Mouse (Mus musculus) embryonic facial prominence, embryonic 11.5 days (tissue): ENCODE measurements around the gene Zfp428. TPM values are rescaled to one million over a fixed set of nuclear protein-coding genes. Genes with fewer than 3 reads are reported as not detected.
A peak's percentile ranks its signal among the peaks of the same experiment; 100 is the strongest.
"Not testable (repeated sequence)": the region's sequence is repeated elsewhere in the genome, so short reads cannot be mapped to it uniquely, and the experiment has no call there.

Experiments used
- ATAC-seq: fragments of 200-750 bp; cut with Nextera tagmentation; replicated peaks from 2 replicates; pipeline ENCODE4 v1.8.0; 2017; ENCODE audit warnings: low read depth; ENCODE audit not compliant: insufficient number of reproducible peaks, low FRiP score, low TSS enrichment
- DNase-seq: peaks from one replicate; pipeline ENCODE4 v3.0.0-alpha.2; 2015; ENCODE audit warnings: low spot score
- H3K27ac ChIP-seq: fragments of 300-500 bp; sonication (generic); replicated peaks from 2 replicates; pipeline ENCODE4 v1.5.1; 2014; ENCODE audit warnings: mild to moderate bottlenecking, low read depth, low read length, control low read depth
- H3K27me3 ChIP-seq: fragments of 300-500 bp; sonication (generic); 2 replicates; pipeline ENCODE4 v1.6.1; 2014; ENCODE audit warnings: mild to moderate bottlenecking, low read length, moderate library complexity, mixed read lengths; ENCODE audit not compliant: control insufficient read depth, insufficient read depth
- H3K36me3 ChIP-seq: fragments of 300-500 bp; sonication (generic); replicated peaks from 2 replicates; pipeline ENCODE4 v1.6.1; 2014; ENCODE audit warnings: low read depth, mild to moderate bottlenecking, low read length, moderate library complexity, mixed read lengths; ENCODE audit not compliant: control insufficient read depth, insufficient read depth
- H3K4me1 ChIP-seq: fragments of 300-500 bp; sonication (generic); 2 replicates; pipeline ENCODE4 v1.6.1; 2014; ENCODE audit warnings: low read length, mixed read lengths; ENCODE audit not compliant: control insufficient read depth, insufficient read depth
- H3K4me2 ChIP-seq: fragments of 300-500 bp; sonication (generic); 2 replicates; pipeline ENCODE4 v1.6.1; 2014; ENCODE audit warnings: low read depth, mild to moderate bottlenecking, control low read depth, low read length, moderate library complexity
- H3K4me3 ChIP-seq: fragments of 300-500 bp; sonication (generic); 2 replicates; pipeline ENCODE4 v1.5.1; 2014; ENCODE audit warnings: low read depth, low read length, control low read depth
- H3K9ac ChIP-seq: fragments of 300-500 bp; sonication (generic); replicated peaks from 2 replicates; pipeline ENCODE4 v1.6.1; 2014; ENCODE audit warnings: mild to moderate bottlenecking, control low read depth, low read length
- H3K9me3 ChIP-seq: fragments of 300-500 bp; sonication (generic); replicated peaks from 2 replicates; pipeline ENCODE4 v1.6.1; 2016; ENCODE audit warnings: mild to moderate bottlenecking, low read length, inconsistent platforms, mixed read lengths; ENCODE audit not compliant: control insufficient read depth
- WGBS: fragments of 180-500 bp; shearing (Covaris S2); extraction: QIAGEN DNeasy Blood & Tissue Kit; methylation state at CpG from one replicate; pipeline ENCODE4 v1.1.7; 2014; 5-methylcytosine and 5-hydroxymethylcytosine counted together
- polyA plus RNA-seq: library from polyadenylated mRNA; unstranded; fragments of >200 nt; fragmentation: Nextera tagmentation; extraction: Ambion mirVana; gene quantifications from 2 replicates; pipeline ENCODE4 v1.2.1, GENCODE M21; 2014

The Zfp428 gene
- polyA plus RNA-seq, 1 experiment from 2014 or later: 52.5 TPM

- Histone ChIP-seq H3K9me3 (no peaks in the 10 kb centered on the region), H3K27ac (no peak overlapping the region), H3K4me1 (peaks cover 2% of the 10 kb centered on the region; the same call in 1 of the 2 replicates), H3K4me2 (peak overlapping the region; percentile 4; the same call in 1 of the 2 replicates), H3K36me3 (no peaks in the 10 kb centered on the region), H3K4me3 (no peak overlapping the region), H3K27me3 (peaks cover 17% of the 10 kb centered on the region), H3K9ac (no peak overlapping the region)
- WGBS: 37% methylated on average over 9 of the region's 10 CpGs
- DNase-seq (no peak), ATAC-seq (no peak)
Measured at GRCm38 (mm10) chr7:24504004-24504403, 2.8 kb upstream of the Zfp428 start.

DNA sequence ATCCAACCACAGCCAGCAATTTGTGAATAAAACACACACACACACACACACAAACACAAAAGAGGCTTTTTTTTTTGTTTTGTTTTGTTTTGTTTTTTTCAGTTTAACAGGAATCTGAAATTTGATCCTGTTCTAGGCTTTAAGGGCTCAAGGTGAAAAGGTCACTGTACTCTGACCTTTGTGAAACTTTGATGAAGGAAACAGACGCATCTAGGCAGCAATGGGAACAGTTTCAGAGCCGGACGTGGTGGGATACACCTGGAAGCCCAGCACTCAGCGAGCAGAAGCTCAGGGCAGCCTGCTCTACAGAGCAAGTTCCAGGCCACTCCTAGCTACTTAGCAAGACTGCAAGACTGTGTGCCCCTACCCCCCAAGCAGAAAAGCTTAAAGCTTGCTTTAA lies 1.9 kb upstream of the Zfp428 start:
- ATAC-seq: no peak
- Histone ChIP-seq H3K9me3 (no peaks in the 10 kb centered on the region), H3K4me3 (no peak overlapping the region), H3K9ac (no peak overlapping the region), H3K36me3 (no peaks in the 10 kb centered on the region), H3K27ac (no peak overlapping the region), H3K27me3 (peaks cover 9% of the 10 kb centered on the region), H3K4me1 (no peaks in the 10 kb centered on the region; the same call in 1 of the 2 replicates), H3K4me2 (no peak overlapping the region)
- 7% methylated on average over 4 of the region's 4 CpGs for WGBS
- no peak for DNase-seq

GRCm38 (mm10) chr7:24505447-24506064 lies 1.2 kb upstream of the Zfp428 start:
- H3K4me3 ChIP-seq: no peak overlapping the region

GRCm38 (mm10) chr7:24506065-24506459 lies 744 bp upstream of the Zfp428 start:
- Histone ChIP-seq H3K9ac (no peak overlapping the region), H3K9me3 (no peaks in the 10 kb centered on the region), H3K27me3 (no peaks in the 10 kb centered on the region), H3K4me1 (no peaks in the 10 kb centered on the region; the same call in 1 of the 2 replicates), H3K4me3 (no peak overlapping the region), H3K4me2 (no peak overlapping the region; the same call in 1 of the 2 replicates), H3K27ac (no peak overlapping the region), H3K36me3 (no peaks in the 10 kb centered on the region; the same call in 1 of the 2 replicates)
- DNase-seq: no peak
- 16% methylated on average over 3 of the region's 3 CpGs for WGBS
- no peak for ATAC-seq

More at GRCm38 (mm10) chr7:24505447-24506064, 1.2 kb upstream of the Zfp428 start:
- Histone ChIP-seq H3K9ac (no peak overlapping the region), H3K36me3 (no peaks in the 10 kb centered on the region), H3K27me3 (peaks cover 3% of the 10 kb centered on the region; the same call in 1 of the 2 replicates), H3K27ac (no peak overlapping the region), H3K4me1 (no peaks in the 10 kb centered on the region; the same call in 1 of the 2 replicates), H3K9me3 (no peaks in the 10 kb centered on the region), H3K4me2 (no peak overlapping the region)
- DNase-seq (no peak), ATAC-seq (no peak)
- 21% methylated on average over 15 of the region's 15 CpGs for WGBS

DNA sequence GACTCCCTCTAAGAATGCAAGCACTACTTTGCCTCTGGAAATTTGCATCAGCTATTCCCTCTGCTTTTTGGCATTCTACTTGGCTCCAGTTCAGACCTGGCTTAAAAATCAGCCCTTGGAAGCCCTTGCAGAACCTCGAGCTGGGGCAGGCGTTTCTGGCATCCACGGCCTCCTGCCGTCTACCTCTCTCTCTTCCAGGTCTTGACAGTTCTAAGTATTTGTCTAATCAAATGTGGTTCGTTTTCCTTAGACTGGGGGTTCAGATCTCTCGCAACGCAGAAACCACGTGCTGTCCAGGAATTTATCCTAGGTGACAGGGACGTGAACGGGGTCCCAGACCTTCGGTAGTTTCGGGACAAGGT lies 349 bp upstream of the Zfp428 start:
- H3K9ac ChIP-seq: peak overlapping the region; percentile 97
- DNase-seq (no peak), ATAC-seq (peak; percentile 8; the same call in 1 of the 2 replicates)
- H3K36me3 ChIP-seq: no peaks in the 10 kb centered on the region; the same call in 1 of the 2 replicates
- under 1% methylated on average over 12 of the region's 12 CpGs for WGBS
- no peaks in the 10 kb centered on the region; the same call in 1 of the 2 replicates for H3K4me1 ChIP-seq
- peak overlapping the region; percentile 68 for H3K4me3 ChIP-seq
- peak overlapping the region; percentile 97 for H3K27ac ChIP-seq
- H3K9me3 ChIP-seq: no peaks in the 10 kb centered on the region
- H3K4me2 ChIP-seq: peak overlapping the region; percentile 74
- H3K27me3 ChIP-seq: no peaks in the 10 kb centered on the region

GRCm38 (mm10) chr7:24507726-24508114 lies 914 bp downstream of the Zfp428 start:
- Histone ChIP-seq H3K4me2 (peak overlapping the region; percentile 74), H3K27me3 (no peaks in the 10 kb centered on the region), H3K27ac (peak overlapping the region; percentile 97), H3K4me1 (no peaks in the 10 kb centered on the region; the same call in 1 of the 2 replicates), H3K9ac (peak overlapping the region; percentile 97), H3K9me3 (no peaks in the 10 kb centered on the region), H3K4me3 (peak overlapping the region; percentile 68), H3K36me3 (no peaks in the 10 kb centered on the region; the same call in none of the 2 replicates)
- WGBS: 3% methylated on average over 20 of the region's 20 CpGs
- DNase-seq (peak; percentile 38), ATAC-seq (no peak)

DNA sequence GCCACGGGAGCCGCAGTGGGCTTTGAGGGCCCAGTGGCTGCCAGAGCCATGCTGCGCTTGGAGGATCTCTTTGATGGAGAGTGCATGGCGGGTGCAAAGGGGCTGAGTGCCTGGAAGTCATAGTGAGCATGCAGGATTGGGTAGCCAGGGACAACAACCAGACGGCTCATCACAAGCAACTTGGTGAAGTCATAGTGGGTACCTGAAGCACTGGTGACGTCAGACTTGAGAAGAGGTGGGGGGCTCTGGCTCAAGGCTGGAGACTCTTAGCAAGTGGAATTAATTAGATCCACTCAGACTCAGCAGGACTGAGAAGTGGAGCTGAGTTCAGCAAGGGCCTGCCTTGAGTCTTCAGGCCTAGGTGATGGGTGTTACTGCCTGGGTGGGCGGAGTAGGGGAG lies 5.5 kb downstream of the Zfp428 start, which contains the start of gene AC161166.1:
AC161166.1 (minus strand) TSS at position 101 of the 400 bp plus-strand sequence.
- Histone ChIP-seq H3K4me3 (no peak within 1 kb of the TSS), H3K36me3 (peaks cover 4% of the 10 kb centered on the region)

GRCm38 (mm10) chr7:24516319-24516718 lies 9.5 kb downstream of the Zfp428 start:
- H3K4me2 ChIP-seq, H3K9ac ChIP-seq, H3K9me3 ChIP-seq, DNase-seq, H3K36me3 ChIP-seq, H3K4me1 ChIP-seq, H3K27ac ChIP-seq, H3K27me3 ChIP-seq, H3K4me3 ChIP-seq, ATAC-seq: not testable (repeated sequence)
- WGBS: 61% methylated on average over 8 of the region's 8 CpGs

More for the DNA sequence above, 5.5 kb downstream of the Zfp428 start, which contains the start of gene AC161166.1:
- ATAC-seq: no peak
- WGBS: 96% methylated on average over 7 of the region's 7 CpGs
- Histone ChIP-seq H3K9ac (no peak within 1 kb of the TSS; the same call in 1 of the 2 replicates), H3K9me3 (no peaks in the 10 kb centered on the region), H3K27ac (no peak within 1 kb of the TSS), H3K4me1 (no peaks in the 10 kb centered on the region), H3K4me2 (no peak within 1 kb of the TSS), H3K27me3 (no peaks in the 10 kb centered on the region)
- no peak for DNase-seq
